Mouse (Mus musculus): Measurements from ENCODE around the gene Stra6. TPM values are rescaled to one million over a fixed set of nuclear protein-coding genes. Genes with fewer than 3 reads are reported as not detected.

Stra6 gene
- polyA plus RNA-seq, 2 experiments, result 13.1 to 22.0 TPM

DNA sequence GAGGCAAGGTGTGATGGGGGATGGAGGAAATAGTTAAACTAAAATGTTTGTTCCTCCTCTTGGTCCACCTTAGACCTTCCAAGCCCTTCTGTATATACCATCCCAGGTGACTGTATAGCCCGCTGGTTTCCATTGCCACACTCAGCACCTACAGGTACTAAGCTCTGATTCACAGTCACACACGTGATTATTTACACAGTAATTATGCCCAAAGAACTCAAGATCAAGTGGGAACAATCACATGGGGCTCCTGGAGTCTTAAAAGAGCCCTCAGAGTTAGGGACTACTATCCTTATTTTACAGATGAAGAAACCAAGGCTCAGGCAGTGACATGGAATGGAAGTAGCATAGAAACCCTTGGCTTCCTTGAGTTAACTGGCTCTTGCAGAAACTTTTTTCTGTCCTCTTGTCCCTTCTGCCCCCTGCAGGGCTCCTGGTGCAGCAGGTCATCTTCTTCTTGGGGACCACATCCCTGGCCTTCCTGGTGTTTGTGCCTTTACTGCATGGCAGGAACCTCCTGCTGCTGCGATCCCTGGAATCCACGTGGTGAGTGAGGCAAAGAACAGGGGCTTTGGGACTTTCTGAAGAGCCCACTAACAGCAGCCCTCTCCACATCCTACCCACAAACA lies 87.3 kb downstream of the Stra6 start:
- Histone ChIP-seq H3K4me2 (replicated peaks; ENCODE audit: low read depth, low read length, severe bottlenecking) (no peak overlapping the region), H3K9ac (ENCODE audit: low read depth, low read length, severe bottlenecking) (no peak overlapping the region), H3K36me3 (ENCODE audit: control insufficient read depth, insufficient read depth, low read length) (peaks cover 49% of the 10 kb centered on the region), H3K4me1 (ENCODE audit: control insufficient read depth, insufficient read depth, low read length) (peaks cover 39% of the 10 kb centered on the region), H3K27me3 (ENCODE audit: control insufficient read depth, insufficient read depth, low read length) (no peaks in the 10 kb centered on the region), H3K27ac (replicated peaks; ENCODE audit: low read depth, low read length) (no peak overlapping the region), H3K9me3 (ENCODE audit: control insufficient read depth, low read length) (no peaks in the 10 kb centered on the region), H3K4me3 (replicated peaks; ENCODE audit: low read length) (no peak overlapping the region)
- ATAC-seq (ENCODE audit: low FRiP score, low read depth) (no peak), DNase-seq (ENCODE audit: low spot score) (no peak)
- no peak for TF ChIP-seq POLR2A (IDR thresholded peaks at IDR 0.05; ENCODE audit: borderline replicate concordance, extremely low read depth, insufficient read depth, insufficient read length)
- 68% methylated on average over 4 of the region's 4 CpGs for WGBS

DNA sequence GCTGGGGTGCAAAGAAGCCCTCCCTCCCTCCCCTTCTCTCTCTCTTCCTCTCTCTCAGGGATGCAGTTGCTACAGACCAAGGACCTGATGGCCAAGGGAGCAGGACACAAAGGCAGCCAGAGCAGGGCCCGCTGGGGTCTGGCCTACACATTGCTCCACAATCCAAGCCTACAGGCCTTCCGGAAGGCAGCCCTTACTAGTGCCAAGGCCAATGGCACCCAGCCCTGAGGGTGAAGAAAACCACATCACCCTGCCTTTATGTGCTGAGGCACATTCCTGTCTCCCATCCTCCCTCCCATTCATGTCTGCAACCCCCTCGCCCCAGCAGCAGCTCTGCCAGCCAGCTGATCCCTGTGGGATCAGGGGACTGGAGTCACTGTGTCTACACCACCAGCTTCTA lies 89.5 kb downstream of the Stra6 start:
- DNase-seq (ENCODE audit: low spot score), result no peak
- Histone ChIP-seq H3K27me3 (ENCODE audit: control insufficient read depth, insufficient read depth, low read length) (no peaks in the 10 kb centered on the region), H3K4me1 (ENCODE audit: control insufficient read depth, insufficient read depth, low read length) (peaks cover 53% of the 10 kb centered on the region), H3K4me2 (replicated peaks; ENCODE audit: low read depth, low read length, severe bottlenecking) (no peak overlapping the region), H3K4me3 (replicated peaks; ENCODE audit: low read length) (no peak overlapping the region), H3K9me3 (ENCODE audit: control insufficient read depth, low read length) (no peaks in the 10 kb centered on the region), H3K36me3 (ENCODE audit: control insufficient read depth, insufficient read depth, low read length) (peaks cover 52% of the 10 kb centered on the region), H3K9ac (ENCODE audit: low read depth, low read length, severe bottlenecking) (no peak overlapping the region), H3K27ac (replicated peaks; ENCODE audit: low read depth, low read length) (peak overlapping the region; percentile 28)
- 46% methylated on average over 2 of the region's 3 CpGs for WGBS
- ATAC-seq (ENCODE audit: low FRiP score, low read depth), result no peak
- TF ChIP-seq POLR2A (IDR thresholded peaks at IDR 0.05; ENCODE audit: borderline replicate concordance, extremely low read depth, insufficient read depth, insufficient read length), result no peak

DNA sequence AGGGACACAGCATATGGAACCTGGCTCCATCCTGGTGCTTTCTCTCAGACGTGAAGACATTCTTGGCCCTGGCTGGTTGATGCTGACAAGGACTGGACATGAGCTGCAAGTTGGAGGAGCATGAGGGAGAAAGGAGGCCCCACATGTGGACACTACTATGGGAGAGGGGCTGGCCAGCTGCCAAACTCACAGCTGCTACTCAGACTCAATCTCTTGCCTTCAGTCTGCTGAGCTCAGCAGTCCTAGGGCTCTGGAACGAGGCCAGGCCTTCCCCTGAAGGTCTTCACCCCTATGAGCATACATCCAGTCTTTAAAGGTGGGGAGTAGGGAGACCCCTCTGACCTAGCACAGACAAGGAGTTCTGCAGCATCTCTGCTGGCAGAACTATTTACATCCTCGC lies 91.8 kb downstream of the Stra6 start:
- TF ChIP-seq POLR2A (IDR thresholded peaks at IDR 0.05; ENCODE audit: borderline replicate concordance, extremely low read depth, insufficient read depth, insufficient read length), result no peak
- peak overlapping the region; percentile 38; the same call in 1 of the 2 replicates for H3K27ac ChIP-seq (replicated peaks; ENCODE audit: low read depth, low read length)
- 39% methylated on average over 3 of the region's 3 CpGs for WGBS
- peak overlapping the region; percentile 42 for H3K4me3 ChIP-seq (replicated peaks; ENCODE audit: low read length)
- DNase-seq (ENCODE audit: low spot score) (peak; percentile 89), ATAC-seq (ENCODE audit: low FRiP score, low read depth) (no peak)
- H3K9ac ChIP-seq (ENCODE audit: low read depth, low read length, severe bottlenecking), result peak overlapping the region; percentile 21; the same call in 1 of the 2 replicates
- H3K36me3 ChIP-seq (ENCODE audit: control insufficient read depth, insufficient read depth, low read length), result peaks cover 45% of the 10 kb centered on the region
- no peaks in the 10 kb centered on the region for H3K9me3 ChIP-seq (ENCODE audit: control insufficient read depth, low read length)
- H3K4me2 ChIP-seq (replicated peaks; ENCODE audit: low read depth, low read length, severe bottlenecking), result peak overlapping the region; percentile 90
- peaks cover 63% of the 10 kb centered on the region for H3K4me1 ChIP-seq (ENCODE audit: control insufficient read depth, insufficient read depth, low read length)
- no peaks in the 10 kb centered on the region for H3K27me3 ChIP-seq (ENCODE audit: control insufficient read depth, insufficient read depth, low read length)

DNA sequence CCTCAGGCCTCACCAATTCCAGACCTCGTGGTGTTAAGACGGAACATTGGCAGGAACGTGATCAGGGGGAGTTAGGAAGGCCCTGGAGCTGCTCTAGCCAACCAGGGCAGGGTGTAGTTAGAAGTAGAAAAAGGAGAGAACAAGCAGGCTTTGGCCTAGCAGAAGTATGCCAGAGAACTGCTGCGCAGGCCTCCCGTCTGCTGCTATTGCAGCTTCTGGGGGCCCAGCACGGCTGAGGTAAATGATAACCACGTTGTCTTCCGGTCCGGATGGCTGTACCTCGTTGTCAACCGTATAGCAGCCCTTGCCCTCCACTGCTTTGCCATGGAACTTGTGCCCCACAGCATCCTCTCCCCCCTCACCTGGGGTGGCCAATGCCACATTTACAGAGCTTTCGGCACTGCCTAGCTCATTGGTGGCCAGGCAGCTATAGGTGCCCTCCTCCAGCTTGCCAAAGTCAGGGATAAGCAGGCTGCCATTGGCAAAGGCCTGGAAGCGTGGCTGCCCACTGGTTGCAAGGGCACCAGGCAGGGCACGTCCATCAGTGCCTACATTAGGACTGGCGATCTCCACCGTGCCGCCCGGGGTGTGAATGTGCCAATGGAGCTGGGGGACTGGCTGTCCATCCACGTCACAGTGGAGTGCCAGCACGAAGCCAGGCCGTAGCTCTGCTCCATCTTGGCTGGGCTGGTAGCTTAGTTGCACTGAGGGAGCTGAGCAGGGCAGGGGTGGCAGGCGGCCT lies 93.4 kb downstream of the Stra6 start:
- WGBS, result 79% methylated on average over 22 of the region's 22 CpGs
- ATAC-seq (ENCODE audit: low FRiP score, low read depth) (no peak), DNase-seq (ENCODE audit: low spot score) (no peak)
- no peak for TF ChIP-seq POLR2A (IDR thresholded peaks at IDR 0.05; ENCODE audit: borderline replicate concordance, extremely low read depth, insufficient read depth, insufficient read length)
- H3K4me2 ChIP-seq (replicated peaks; ENCODE audit: low read depth, low read length, severe bottlenecking), result peak overlapping the region; percentile 90
- peak overlapping the region; percentile 98 for H3K27ac ChIP-seq (replicated peaks; ENCODE audit: low read depth, low read length)
- peak overlapping the region; percentile 42 for H3K4me3 ChIP-seq (replicated peaks; ENCODE audit: low read length)
- peaks cover 34% of the 10 kb centered on the region for H3K36me3 ChIP-seq (ENCODE audit: control insufficient read depth, insufficient read depth, low read length)
- peak overlapping the region; percentile 56 for H3K9ac ChIP-seq (ENCODE audit: low read depth, low read length, severe bottlenecking)
- no peaks in the 10 kb centered on the region for H3K27me3 ChIP-seq (ENCODE audit: control insufficient read depth, insufficient read depth, low read length)
- H3K9me3 ChIP-seq (ENCODE audit: control insufficient read depth, low read length), result no peaks in the 10 kb centered on the region
- peaks cover 66% of the 10 kb centered on the region for H3K4me1 ChIP-seq (ENCODE audit: control insufficient read depth, insufficient read depth, low read length)

DNA sequence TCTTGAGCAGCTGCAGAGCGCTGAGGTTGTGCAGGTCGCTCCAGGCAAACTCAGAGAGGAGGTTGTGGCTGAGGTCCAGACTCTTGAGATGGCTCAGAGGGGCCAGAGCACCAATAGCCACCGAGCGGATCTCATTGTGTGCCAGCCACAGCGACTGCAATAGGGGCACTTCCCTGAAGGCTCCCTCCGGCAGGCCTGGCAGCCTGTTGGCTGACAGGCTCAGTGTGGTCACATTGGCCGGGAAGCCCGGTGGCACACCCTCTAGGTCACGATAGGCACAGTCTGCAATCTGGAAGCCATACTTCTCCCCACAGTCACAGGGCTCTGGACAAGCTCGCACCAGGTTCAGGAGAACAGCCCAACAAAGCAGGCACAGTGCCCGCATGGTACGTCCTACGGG lies 94.2 kb downstream of the Stra6 start:
- peak overlapping the region; percentile 98 for H3K27ac ChIP-seq (replicated peaks; ENCODE audit: low read depth, low read length)
- no peak for DNase-seq (ENCODE audit: low spot score)
- peaks cover 26% of the 10 kb centered on the region for H3K36me3 ChIP-seq (ENCODE audit: control insufficient read depth, insufficient read depth, low read length)
- peak overlapping the region; percentile 56 for H3K9ac ChIP-seq (ENCODE audit: low read depth, low read length, severe bottlenecking)
- TF ChIP-seq POLR2A (IDR thresholded peaks at IDR 0.05; ENCODE audit: borderline replicate concordance, extremely low read depth, insufficient read depth, insufficient read length), result no peak
- H3K4me3 ChIP-seq (replicated peaks; ENCODE audit: low read length), result peak overlapping the region; percentile 42
- H3K27me3 ChIP-seq (ENCODE audit: control insufficient read depth, insufficient read depth, low read length), result no peaks in the 10 kb centered on the region
- H3K4me2 ChIP-seq (replicated peaks; ENCODE audit: low read depth, low read length, severe bottlenecking), result peak overlapping the region; percentile 90
- no peaks in the 10 kb centered on the region for H3K9me3 ChIP-seq (ENCODE audit: control insufficient read depth, low read length)
- H3K4me1 ChIP-seq (ENCODE audit: control insufficient read depth, insufficient read depth, low read length), result peaks cover 60% of the 10 kb centered on the region
- 59% methylated on average over 13 of the region's 13 CpGs for WGBS
- ATAC-seq (ENCODE audit: low FRiP score, low read depth), result no peak

Data from limb, embryonic 14.5 days (tissue).